Mouse (Mus musculus): ENCODE measurements around the gene Jade2. TPM values are rescaled to one million over a fixed set of nuclear protein-coding genes. Genes with fewer than 3 reads are reported as not detected.

Jade2 gene
- polyA plus RNA-seq, 1 experiment from 2014 or later = 0.34 TPM

DNA sequence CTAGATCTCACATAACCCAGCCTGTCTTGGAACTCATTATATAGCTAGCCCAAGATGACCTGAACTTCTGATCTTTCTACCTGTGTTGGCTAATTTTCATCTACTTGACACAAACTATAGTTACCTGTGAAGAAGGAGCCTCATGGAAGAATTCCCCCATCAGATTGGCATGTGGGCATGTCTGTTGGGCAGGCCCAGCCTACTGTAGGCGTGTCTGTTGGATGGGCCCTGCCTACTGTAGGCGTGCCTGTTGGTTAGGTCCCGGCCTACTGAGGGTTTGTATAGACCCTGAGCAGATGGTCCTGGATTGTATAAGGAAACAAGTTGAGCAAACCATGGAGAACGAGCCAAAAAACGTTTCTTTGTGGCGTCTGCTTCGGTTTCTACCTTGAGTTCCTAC is 24.3 kb upstream of the Jade2 start:
- Histone ChIP-seq H3K27ac (ENCODE audit: low read depth, low read length) (no peak overlapping the region), H3K36me3 (ENCODE audit: control insufficient read depth, insufficient read depth, low read length) (no peaks in the 10 kb centered on the region), H3K9ac (ENCODE audit: low read depth, low read length) (no peak overlapping the region), H3K4me2 (replicated peaks; ENCODE audit: low read depth, low read length) (no peak overlapping the region), H3K27me3 (ENCODE audit: control insufficient read depth, insufficient read depth, low read length) (no peaks in the 10 kb centered on the region), H3K4me3 (ENCODE audit: low read depth, low read length) (no peak overlapping the region), H3K4me1 (replicated peaks; ENCODE audit: control insufficient read depth, insufficient read depth, low read length) (no peaks in the 10 kb centered on the region), H3K9me3 (ENCODE audit: control insufficient read depth, low read length) (no peaks in the 10 kb centered on the region)
- DNase-seq (ENCODE audit: low spot score) = no peak
- ATAC-seq (ENCODE audit: low FRiP score) = no peak
- 82% methylated on average over 7 of the region's 7 CpGs for WGBS

DNA sequence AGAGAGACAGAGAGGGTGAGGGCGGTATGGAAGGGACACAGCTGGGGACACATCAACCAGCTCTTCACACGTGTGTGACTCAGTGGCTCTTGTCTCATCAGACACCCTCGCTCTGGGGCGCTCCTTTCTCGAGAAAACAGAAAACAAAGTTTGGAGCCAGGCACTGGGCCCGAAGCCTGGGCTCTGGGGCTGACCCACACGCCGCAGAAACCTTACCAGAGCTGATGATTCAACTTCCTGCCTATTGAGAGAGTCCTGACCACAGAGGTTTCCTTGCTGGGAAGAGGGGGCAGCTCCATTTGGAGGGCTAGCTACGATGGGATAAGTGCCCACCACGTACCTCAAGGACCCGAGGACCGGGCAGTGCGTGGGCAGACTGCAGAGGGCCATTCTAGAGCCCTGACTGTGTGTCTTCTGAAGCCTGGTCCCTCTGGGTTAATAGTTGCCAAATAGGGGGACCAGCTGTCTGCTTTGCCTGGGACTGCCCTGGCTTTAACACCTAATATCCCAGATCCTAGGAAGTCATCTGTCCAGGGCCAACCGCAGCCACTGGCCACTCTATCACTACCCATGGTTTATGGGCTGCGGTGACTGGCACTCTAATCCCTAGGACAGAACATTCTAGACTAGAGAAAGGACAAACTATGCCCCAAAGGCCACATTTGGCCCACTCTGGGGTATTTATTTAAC is 23.7 kb upstream of the Jade2 start:
- no peak overlapping the region for H3K4me3 ChIP-seq (ENCODE audit: low read depth, low read length)
- no peak for ATAC-seq (ENCODE audit: low FRiP score)
- no peaks in the 10 kb centered on the region for H3K9me3 ChIP-seq (ENCODE audit: control insufficient read depth, low read length)
- no peak overlapping the region for H3K4me2 ChIP-seq (replicated peaks; ENCODE audit: low read depth, low read length)
- no peak for DNase-seq (ENCODE audit: low spot score)
- 85% methylated on average over 15 of the region's 15 CpGs for WGBS
- no peak overlapping the region for H3K9ac ChIP-seq (ENCODE audit: low read depth, low read length)
- no peak overlapping the region for H3K27ac ChIP-seq (ENCODE audit: low read depth, low read length)
- no peaks in the 10 kb centered on the region for H3K27me3 ChIP-seq (ENCODE audit: control insufficient read depth, insufficient read depth, low read length)
- H3K36me3 ChIP-seq (ENCODE audit: control insufficient read depth, insufficient read depth, low read length) = no peaks in the 10 kb centered on the region
- H3K4me1 ChIP-seq (replicated peaks; ENCODE audit: control insufficient read depth, insufficient read depth, low read length) = no peaks in the 10 kb centered on the region

- Histone ChIP-seq H3K9ac (ENCODE audit: low read depth, low read length) (no peak overlapping the region), H3K9me3 (ENCODE audit: control insufficient read depth, low read length) (no peaks in the 10 kb centered on the region), H3K27ac (ENCODE audit: low read depth, low read length) (no peak overlapping the region), H3K4me2 (replicated peaks; ENCODE audit: low read depth, low read length) (no peak overlapping the region), H3K27me3 (ENCODE audit: control insufficient read depth, insufficient read depth, low read length) (no peaks in the 10 kb centered on the region), H3K4me1 (replicated peaks; ENCODE audit: control insufficient read depth, insufficient read depth, low read length) (no peaks in the 10 kb centered on the region), H3K36me3 (ENCODE audit: control insufficient read depth, insufficient read depth, low read length) (no peaks in the 10 kb centered on the region), H3K4me3 (ENCODE audit: low read depth, low read length) (no peak overlapping the region)
- DNase-seq (ENCODE audit: low spot score) = no peak
- 81% methylated on average over 4 of the region's 4 CpGs for WGBS
- no peak for ATAC-seq (ENCODE audit: low FRiP score)
These were observed 19.5 kb upstream of the Jade2 start for GRCm38 (mm10) chr11:51876943-51877344.

DNA sequence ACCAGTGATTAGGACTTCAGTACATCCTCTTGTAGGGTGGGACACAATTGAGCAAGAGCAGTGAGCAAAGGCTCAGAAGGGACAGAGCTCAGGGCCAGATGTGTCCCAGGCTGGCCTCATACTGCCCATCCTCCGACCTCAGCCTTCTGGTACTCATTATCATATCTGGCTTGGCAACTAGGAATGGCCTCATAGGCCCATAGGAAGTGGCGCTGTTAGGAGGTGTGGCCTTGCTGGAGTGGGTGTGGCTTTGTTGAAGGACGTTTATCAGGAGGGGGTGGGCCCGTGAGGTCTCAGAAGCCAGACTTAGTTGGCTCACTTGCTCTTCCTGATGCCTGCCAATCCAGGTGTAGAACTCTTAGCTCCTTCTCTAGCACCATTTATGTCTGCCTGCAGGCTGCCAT is 18.3 kb upstream of the Jade2 start:
- H3K9ac ChIP-seq (ENCODE audit: low read depth, low read length) = no peak overlapping the region

DNA sequence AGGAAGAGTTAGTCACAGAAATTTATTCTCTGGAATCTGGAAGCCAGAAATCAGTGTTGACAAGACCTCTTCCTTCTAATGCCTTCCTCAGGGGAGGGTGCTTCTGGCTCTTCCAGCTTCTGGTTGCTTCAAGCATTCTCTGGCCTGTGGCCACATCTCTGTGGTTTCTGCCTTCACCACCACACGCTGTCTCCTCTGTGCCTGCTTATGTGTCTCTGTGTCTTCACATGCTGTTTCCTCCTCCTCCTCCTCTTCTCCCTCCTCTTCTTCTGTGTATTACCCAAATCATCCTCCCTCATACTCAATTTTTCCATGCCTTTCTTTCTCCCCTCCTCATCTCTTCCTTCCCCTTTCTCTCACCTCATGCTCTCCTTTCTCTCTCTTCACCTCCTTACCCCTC is 17.6 kb upstream of the Jade2 start:
- H3K27ac ChIP-seq (ENCODE audit: low read depth, low read length) = no peak overlapping the region
- H3K9me3 ChIP-seq (ENCODE audit: control insufficient read depth, low read length) = no peaks in the 10 kb centered on the region
- H3K9ac ChIP-seq (ENCODE audit: low read depth, low read length) = no peak overlapping the region
- H3K27me3 ChIP-seq (ENCODE audit: control insufficient read depth, insufficient read depth, low read length) = no peaks in the 10 kb centered on the region
- ATAC-seq (ENCODE audit: low FRiP score) = no peak
- no peak overlapping the region for H3K4me3 ChIP-seq (ENCODE audit: low read depth, low read length)
- no peaks in the 10 kb centered on the region for H3K36me3 ChIP-seq (ENCODE audit: control insufficient read depth, insufficient read depth, low read length)
- no peak for DNase-seq (ENCODE audit: low spot score)
- 88% methylated on average over 1 of the region's 1 CpGs for WGBS
- no peaks in the 10 kb centered on the region for H3K4me1 ChIP-seq (replicated peaks; ENCODE audit: control insufficient read depth, insufficient read depth, low read length)
- no peak overlapping the region for H3K4me2 ChIP-seq (replicated peaks; ENCODE audit: low read depth, low read length)

More for the DNA sequence above, 18.3 kb upstream of the Jade2 start:
- DNase-seq (ENCODE audit: low spot score) (no peak), ATAC-seq (ENCODE audit: low FRiP score) (no peak)
- no peak overlapping the region for H3K4me3 ChIP-seq (ENCODE audit: low read depth, low read length)
- no peaks in the 10 kb centered on the region for H3K36me3 ChIP-seq (ENCODE audit: control insufficient read depth, insufficient read depth, low read length)
- no peaks in the 10 kb centered on the region for H3K27me3 ChIP-seq (ENCODE audit: control insufficient read depth, insufficient read depth, low read length)
- no peak overlapping the region for H3K27ac ChIP-seq (ENCODE audit: low read depth, low read length)
- H3K9me3 ChIP-seq (ENCODE audit: control insufficient read depth, low read length) = no peaks in the 10 kb centered on the region
- WGBS = 26% methylated on average over 4 of the region's 4 CpGs
- no peak overlapping the region for H3K4me2 ChIP-seq (replicated peaks; ENCODE audit: low read depth, low read length)
- H3K4me1 ChIP-seq (replicated peaks; ENCODE audit: control insufficient read depth, insufficient read depth, low read length) = no peaks in the 10 kb centered on the region

DNA sequence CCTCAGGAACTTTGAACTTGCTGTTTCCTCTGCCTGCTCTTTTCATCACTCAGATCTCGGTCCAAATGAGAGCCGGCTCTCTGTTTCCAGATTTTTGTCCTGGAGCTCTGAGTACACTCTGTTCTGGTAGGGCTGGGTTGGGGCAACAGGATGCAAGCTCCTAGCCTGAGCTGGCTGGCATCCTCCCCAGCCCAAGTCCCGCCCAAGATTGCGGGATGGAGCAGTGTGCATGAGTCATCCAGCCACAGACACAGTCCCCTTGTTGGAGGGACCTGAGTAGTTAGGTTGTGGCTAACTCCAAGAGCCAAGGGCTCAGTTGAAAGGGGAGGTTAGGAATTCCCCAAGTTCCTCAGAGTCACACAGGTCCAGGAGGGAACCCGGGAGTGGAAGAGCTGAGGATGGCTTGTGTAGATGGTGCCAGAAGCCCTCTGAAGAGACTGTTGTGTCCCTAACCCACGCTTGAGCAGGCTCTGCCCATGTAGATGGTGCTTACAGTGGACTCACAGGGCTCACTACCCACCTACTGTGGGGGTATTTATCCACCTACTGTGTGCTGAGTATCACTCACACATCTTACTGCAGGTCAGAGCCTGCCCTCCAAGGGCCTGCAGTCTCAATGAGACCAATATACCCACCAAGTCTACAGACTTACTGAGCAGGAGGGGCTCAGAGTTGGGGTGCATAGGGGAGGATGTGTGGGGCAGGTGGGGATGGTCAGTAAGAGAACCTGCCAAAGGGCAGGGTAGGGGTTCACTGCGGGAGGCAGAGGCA is 17.0 kb upstream of the Jade2 start:
- 84% methylated on average over 7 of the region's 7 CpGs for WGBS
- no peak overlapping the region for H3K9ac ChIP-seq (ENCODE audit: low read depth, low read length)
- no peaks in the 10 kb centered on the region for H3K36me3 ChIP-seq (ENCODE audit: control insufficient read depth, insufficient read depth, low read length)
- H3K27ac ChIP-seq (ENCODE audit: low read depth, low read length) = no peak overlapping the region
- ATAC-seq (ENCODE audit: low FRiP score) (no peak), DNase-seq (ENCODE audit: low spot score) (no peak)
- H3K4me2 ChIP-seq (replicated peaks; ENCODE audit: low read depth, low read length) = no peak overlapping the region
- no peak overlapping the region for H3K4me3 ChIP-seq (ENCODE audit: low read depth, low read length)
- no peaks in the 10 kb centered on the region for H3K9me3 ChIP-seq (ENCODE audit: control insufficient read depth, low read length)
- no peaks in the 10 kb centered on the region for H3K27me3 ChIP-seq (ENCODE audit: control insufficient read depth, insufficient read depth, low read length)
- no peaks in the 10 kb centered on the region for H3K4me1 ChIP-seq (replicated peaks; ENCODE audit: control insufficient read depth, insufficient read depth, low read length)

- 92% methylated on average over 5 of the region's 5 CpGs for WGBS
- Histone ChIP-seq H3K9ac (ENCODE audit: low read depth, low read length) (no peak overlapping the region), H3K4me3 (ENCODE audit: low read depth, low read length) (no peak overlapping the region), H3K27me3 (ENCODE audit: control insufficient read depth, insufficient read depth, low read length) (no peaks in the 10 kb centered on the region), H3K4me2 (replicated peaks; ENCODE audit: low read depth, low read length) (no peak overlapping the region), H3K27ac (ENCODE audit: low read depth, low read length) (no peak overlapping the region), H3K9me3 (ENCODE audit: control insufficient read depth, low read length) (no peaks in the 10 kb centered on the region), H3K36me3 (ENCODE audit: control insufficient read depth, insufficient read depth, low read length) (no peaks in the 10 kb centered on the region), H3K4me1 (replicated peaks; ENCODE audit: control insufficient read depth, insufficient read depth, low read length) (no peaks in the 10 kb centered on the region)
- DNase-seq (ENCODE audit: low spot score) (no peak), ATAC-seq (ENCODE audit: low FRiP score) (no peak)
These were observed 15.7 kb upstream of the Jade2 start for GRCm38 (mm10) chr11:51873141-51873540.

GRCm38 (mm10) chr11:51867261-51867660 is 9.8 kb upstream of the Jade2 start:
- no peaks in the 10 kb centered on the region for H3K9me3 ChIP-seq (ENCODE audit: control insufficient read depth, low read length)
- no peaks in the 10 kb centered on the region for H3K4me1 ChIP-seq (replicated peaks; ENCODE audit: control insufficient read depth, insufficient read depth, low read length)
- DNase-seq (ENCODE audit: low spot score) (no peak), ATAC-seq (ENCODE audit: low FRiP score) (no peak)
- no peak overlapping the region for H3K4me3 ChIP-seq (ENCODE audit: low read depth, low read length)
- H3K9ac ChIP-seq (ENCODE audit: low read depth, low read length) = no peak overlapping the region
- H3K27ac ChIP-seq (ENCODE audit: low read depth, low read length) = no peak overlapping the region
- WGBS = 90% methylated on average over 10 of the region's 10 CpGs
- no peaks in the 10 kb centered on the region for H3K27me3 ChIP-seq (ENCODE audit: control insufficient read depth, insufficient read depth, low read length)
- H3K4me2 ChIP-seq (replicated peaks; ENCODE audit: low read depth, low read length) = no peak overlapping the region
- H3K36me3 ChIP-seq (ENCODE audit: control insufficient read depth, insufficient read depth, low read length) = no peaks in the 10 kb centered on the region

- ATAC-seq (ENCODE audit: low FRiP score) (no peak), DNase-seq (ENCODE audit: low spot score) (no peak)
- WGBS = 81% methylated on average over 3 of the region's 3 CpGs
- Histone ChIP-seq H3K9ac (ENCODE audit: low read depth, low read length) (no peak overlapping the region), H3K27ac (ENCODE audit: low read depth, low read length) (no peak overlapping the region), H3K4me2 (replicated peaks; ENCODE audit: low read depth, low read length) (no peak overlapping the region), H3K4me3 (ENCODE audit: low read depth, low read length) (no peak overlapping the region), H3K27me3 (ENCODE audit: control insufficient read depth, insufficient read depth, low read length) (no peaks in the 10 kb centered on the region), H3K4me1 (replicated peaks; ENCODE audit: control insufficient read depth, insufficient read depth, low read length) (no peaks in the 10 kb centered on the region), H3K9me3 (ENCODE audit: control insufficient read depth, low read length) (no peaks in the 10 kb centered on the region), H3K36me3 (ENCODE audit: control insufficient read depth, insufficient read depth, low read length) (no peaks in the 10 kb centered on the region)
These were observed 8.6 kb upstream of the Jade2 start for GRCm38 (mm10) chr11:51866020-51866419.
